In genomic region chr16:33999388-33999787, GRCm38 (mm10) we compare ENCODE assay signal across 9 mouse cellular contexts. TPM values are rescaled to one million over a fixed set of nuclear protein-coding genes. Genes with fewer than 3 reads are reported as not detected.
A peak's percentile ranks its signal among the peaks of the same experiment; 100 is the strongest.
DNase-seq lines count a peak whose midpoint lies in the region; ATAC-seq and TF ChIP-seq lines count a peak whose summit lies in the region.
"Had no signal": no experiment of that assay in that cellular context is flagged by ENCODE, and none has a peak within 500 bp of the region (broad histone marks: within the 10 kb centered on the region; RNA-seq: fewer than 3 reads in every experiment).

No protein-coding gene starts in this region.

- peak; percentile 66 for TF ChIP-seq CTCF in Patski (IDR thresholded peaks at IDR 0.05)
- peak; percentile 70 for TF ChIP-seq CTCF in midbrain, postnatal 0 days (IDR thresholded peaks at IDR 0.05)

- H3K36me3 ChIP-seq in heart, embryonic 11.5 days (ENCODE audit: control insufficient read depth, insufficient read depth, low read length) = no peaks in the 10 kb centered on the region
- H3K36me3 ChIP-seq in midbrain, postnatal 0 days (ENCODE audit: insufficient read depth, low read length) = 0 out of 2 replicates have a peak, but pooled peaks cover 3% of the 10 kb centered on the region
- H3K36me3 ChIP-seq: embryonic facial prominence, embryonic 12.5 days had no signal

- no peaks in the 10 kb centered on the region for H3K27me3 ChIP-seq in heart, embryonic 11.5 days (ENCODE audit: control insufficient read depth, insufficient read depth, low read length)
- H3K27me3 ChIP-seq in Patski = no peaks in the 10 kb centered on the region
- H3K27me3 ChIP-seq in midbrain, postnatal 0 days (ENCODE audit: insufficient read depth, low read length) = no peaks in the 10 kb centered on the region
- H3K27me3 ChIP-seq: embryonic facial prominence, embryonic 12.5 days had no signal

- no peak overlapping the region for H3K4me3 ChIP-seq in heart, embryonic 11.5 days (ENCODE audit: low read depth, low read length)
- H3K4me3 ChIP-seq in midbrain, postnatal 0 days (ENCODE audit: low read depth, low read length) = no peak overlapping the region
- H3K4me3 ChIP-seq: embryonic facial prominence, embryonic 12.5 days had no signal

- DNase-seq in heart, adult 8-10 months (ENCODE audit: low spot score) = peak; percentile 43
- DNase-seq in 416B (ENCODE audit: low read depth) = peak; percentile 33
- no peak for DNase-seq in Patski (ENCODE audit: low read depth, low spot score)
- peak; percentile 78 for DNase-seq in embryo, embryonic 10.5 days (ENCODE audit: low spot score)
- peak; percentile 65 for DNase-seq in kidney, postnatal 14 days
- DNase-seq in midbrain, postnatal 0 days (ENCODE audit: low spot score) = peak; percentile 66
- DNase-seq in urinary bladder, postnatal 4 days (ENCODE audit: low spot score in 2 of 2) = no peak

- 14% methylated on average over 3 of the region's 3 CpGs for WGBS in heart, embryonic 11.5 days (ENCODE audit: insufficient replicate concordance)
- WGBS in midbrain, postnatal 0 days = 30% methylated on average over 3 of the region's 3 CpGs

- no peak overlapping the region for H3K4me2 ChIP-seq in heart, embryonic 11.5 days
- H3K4me2 ChIP-seq in midbrain, postnatal 0 days (ENCODE audit: low read depth, low read length, poor library complexity, severe bottlenecking) = no peak overlapping the region
- H3K4me2 ChIP-seq: embryonic facial prominence, embryonic 12.5 days had no signal

- CTCF ChIA-PET in Patski (lab: Charles Lee) = interaction anchor here (0.8 to 2.4 kb wide), 6 partner anchors 10 to 179 kb away, joined by 3 to 25 read pairs (median 6); no protein-coding TSS in a partner anchor

- H3K4me1 ChIP-seq in heart, embryonic 11.5 days (ENCODE audit: control insufficient read depth, insufficient read depth, low read length) = peaks cover 13% of the 10 kb centered on the region
- no peaks in the 10 kb centered on the region for H3K4me1 ChIP-seq in midbrain, postnatal 0 days (ENCODE audit: insufficient read depth, low read length)

- POLR2A ChIA-PET in Patski (lab: Charles Lee) = interaction anchor here (0.6 to 1.6 kb wide), 2 partner anchors 59 to 115 kb away, joined by 3 to 7 read pairs; no protein-coding TSS in a partner anchor

- no peak for ATAC-seq in heart, embryonic 11.5 days (replicated peaks; ENCODE audit: insufficient number of reproducible peaks, low FRiP score, low TSS enrichment)
- ATAC-seq in Patski = no peak
- no peak for ATAC-seq in midbrain, postnatal 0 days (ENCODE audit: low FRiP score)

- in situ Hi-C loops in Patski (cut with MboI; ENCODE audit: low pct_unique_long_range_greater_than_20kb) = no loop called here

- H3K27ac ChIP-seq in heart, embryonic 11.5 days (ENCODE audit: low read depth, low read length) = no peak overlapping the region
- H3K27ac ChIP-seq in midbrain, postnatal 0 days (ENCODE audit: low read depth, low read length) = no peak overlapping the region
- H3K27ac ChIP-seq: embryonic facial prominence, embryonic 12.5 days had no signal

- H3K9ac ChIP-seq in heart, embryonic 11.5 days (ENCODE audit: low read depth, low read length) = no peak overlapping the region
- no peak overlapping the region for H3K9ac ChIP-seq in midbrain, postnatal 0 days (replicated peaks; ENCODE audit: low read length, poor library complexity, severe bottlenecking)
- H3K9ac ChIP-seq: embryonic facial prominence, embryonic 12.5 days had no signal

- no peaks in the 10 kb centered on the region for H3K9me3 ChIP-seq in heart, embryonic 11.5 days (replicated peaks; ENCODE audit: control insufficient read depth, low read length)
- H3K9me3 ChIP-seq in midbrain, postnatal 0 days (ENCODE audit: low read length) = no peaks in the 10 kb centered on the region
- H3K9me3 ChIP-seq: embryonic facial prominence, embryonic 12.5 days had no signal

RNA-seq across cellular contexts. Expression of gene Umps, which starts 32.5 kb away (rescaled TPM):
- 1 to 10 TPM; 7.9 to 9.1 (median 8.3) TPM for total RNA-seq in heart, adult 8-10 months (2022)
- polyA plus RNA-seq in heart, embryonic 11.5 days (2014; fragmentation: Nextera tagmentation; extraction: Ambion mirVana) = 43.0 and 43.9 TPM in 2 replicates
- polyA plus RNA-seq in Patski (2021) = 45.3 TPM
- total RNA-seq in midbrain, postnatal 0 days (2014; rRNA removed) = 18.4 and 19.8 TPM in 2 replicates
- 22.2 and 22.5 TPM in 2 replicates for polyA plus RNA-seq in midbrain, postnatal 0 days (2015; fragmentation: Nextera tagmentation; extraction: Ambion mirVana)

Comparison
In these comparisons a context has a peak if more than half of its experiments do, and no peak if none do; other contexts are left out.
1. DNase-seq: peak in heart, adult 8-10 months (single experiment), 416B (single experiment), embryo, embryonic 10.5 days (single experiment), kidney, postnatal 14 days (single experiment) and midbrain, postnatal 0 days (single experiment); none in Patski (single experiment) and urinary bladder, postnatal 4 days (0 of 2).